Mouse (Mus musculus) ovary, postnatal 14 days (tissue): ENCODE data around the gene Dusp22.

Experiments
- DNase-seq: peaks from one replicate; pipeline ENCODE4 v3.0.0; 2022; ENCODE audit warnings: low spot score

Dusp22 gene

DNA sequence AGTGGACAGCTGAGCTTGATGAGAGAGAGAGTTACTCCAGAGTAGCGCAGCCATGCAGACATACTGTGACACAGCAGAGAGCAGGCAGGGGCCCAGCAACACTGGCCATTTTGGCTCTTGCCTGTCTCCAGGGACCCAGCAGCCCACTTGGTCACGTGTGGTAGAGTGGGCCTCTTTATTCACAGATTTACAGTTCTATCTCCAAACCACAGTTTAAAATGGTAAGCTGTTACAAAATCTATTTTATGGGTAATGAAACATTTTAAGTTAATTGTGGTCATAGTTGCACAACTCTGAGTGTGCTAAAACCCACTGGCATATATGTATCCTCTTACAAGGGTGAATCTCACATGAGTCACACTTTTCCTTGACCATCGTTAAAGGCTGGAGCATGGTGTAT is 9.5 kb downstream of the Dusp22 start:
- no peak for DNase-seq

DNA sequence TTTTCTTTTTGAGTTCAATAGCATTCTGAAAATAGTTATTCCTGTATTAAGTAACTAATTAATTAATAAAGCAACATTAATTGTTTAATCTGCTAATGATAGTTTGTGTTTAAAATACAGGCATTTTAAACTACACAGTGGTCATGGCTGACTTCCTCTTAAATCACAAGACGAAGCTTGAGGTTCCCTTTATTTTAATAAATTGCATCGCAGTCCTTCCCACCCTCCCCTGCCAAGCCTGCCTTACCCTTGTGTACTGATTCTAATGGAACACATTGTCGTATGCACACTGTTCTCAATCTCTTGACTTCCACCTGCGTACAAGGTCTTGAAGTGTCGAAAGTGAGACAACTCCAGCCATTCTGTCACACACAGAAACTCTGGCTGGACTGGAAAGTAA is 14.1 kb downstream of the Dusp22 start:
- DNase-seq: no peak

DNA sequence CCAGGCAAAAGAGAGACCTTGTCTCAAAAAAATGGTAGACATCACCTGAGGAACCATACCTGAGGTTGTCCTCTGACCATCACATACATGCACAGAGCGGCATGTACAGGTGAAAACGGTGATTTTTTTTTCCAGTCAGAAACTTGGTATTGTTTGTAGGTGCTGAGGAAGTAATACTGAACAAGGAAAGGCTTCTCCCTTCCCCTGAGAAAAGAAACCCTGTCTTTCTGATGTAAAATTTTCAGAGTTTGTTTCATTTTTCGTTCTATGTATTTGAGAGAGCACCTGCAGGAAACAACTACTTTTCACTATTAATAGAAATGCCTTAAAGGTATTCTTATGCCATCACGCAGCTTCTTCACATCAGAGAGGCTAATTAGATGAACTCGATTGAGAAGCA is 19.0 kb downstream of the Dusp22 start:
- DNase-seq: no peak

DNA sequence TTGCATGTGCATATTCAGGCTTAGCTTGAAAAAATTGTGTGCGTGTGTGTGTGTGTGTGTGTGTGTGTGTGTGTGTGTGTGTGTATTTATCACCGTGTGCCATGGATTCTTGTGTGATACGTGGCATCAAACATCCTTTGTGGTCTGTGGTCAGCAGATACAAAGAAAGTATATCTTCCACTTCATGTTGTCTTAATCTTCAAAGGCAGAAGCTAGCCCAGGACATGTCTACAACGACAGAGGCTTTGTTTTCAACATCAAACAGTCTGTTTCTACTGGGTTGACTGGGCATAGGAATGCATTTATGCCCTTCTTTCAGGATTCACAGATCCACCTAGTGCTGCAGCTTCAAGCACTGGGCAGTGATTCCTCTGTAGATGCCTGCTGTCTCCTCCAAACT is 22.1 kb downstream of the Dusp22 start:
- DNase-seq: no peak

DNA sequence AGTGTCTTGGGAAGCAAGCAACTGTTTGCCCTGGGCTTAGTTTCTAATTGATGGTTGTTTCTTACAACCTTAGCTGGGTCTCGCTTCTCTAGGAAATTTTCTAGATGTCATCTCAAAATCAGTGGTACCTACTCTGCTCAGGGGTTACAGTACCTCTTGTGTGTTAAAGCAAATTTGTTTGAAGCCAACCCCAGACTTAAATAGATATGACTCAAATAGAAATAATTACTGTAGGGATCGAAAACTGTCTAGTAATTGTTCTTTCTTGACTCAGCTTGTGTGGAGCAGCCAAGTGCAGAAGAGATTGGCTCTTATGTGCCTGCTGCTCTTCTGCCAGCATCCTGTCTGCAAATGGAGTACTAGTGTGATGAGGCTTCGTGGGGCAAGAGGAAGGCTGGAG is 22.5 kb downstream of the Dusp22 start:
- no peak for DNase-seq

DNA sequence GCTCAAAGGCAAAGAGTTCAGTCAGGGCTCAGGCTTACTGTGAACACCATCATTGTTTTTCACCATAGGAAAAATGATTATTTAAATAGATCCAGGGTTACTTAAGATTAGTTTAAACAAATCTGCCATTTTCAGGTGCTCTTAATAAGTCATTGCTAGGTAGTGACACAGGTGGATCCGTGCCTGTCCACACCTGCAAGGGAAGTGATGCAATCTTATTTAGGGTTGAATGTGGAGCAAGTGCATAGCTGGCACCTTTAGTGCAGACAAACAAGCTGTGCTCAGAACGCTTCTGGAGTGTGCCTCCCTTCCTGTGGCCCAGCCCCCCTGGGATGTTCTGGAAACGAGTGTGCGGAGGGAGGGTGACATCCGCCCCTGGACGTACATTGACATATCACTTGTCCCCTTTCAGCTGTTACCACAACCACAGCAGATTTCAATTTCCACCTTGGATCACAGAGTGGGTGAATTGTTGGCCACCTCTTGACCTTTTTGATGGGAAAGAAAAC is 24.9 kb downstream of the Dusp22 start:
- no peak for DNase-seq

DNA sequence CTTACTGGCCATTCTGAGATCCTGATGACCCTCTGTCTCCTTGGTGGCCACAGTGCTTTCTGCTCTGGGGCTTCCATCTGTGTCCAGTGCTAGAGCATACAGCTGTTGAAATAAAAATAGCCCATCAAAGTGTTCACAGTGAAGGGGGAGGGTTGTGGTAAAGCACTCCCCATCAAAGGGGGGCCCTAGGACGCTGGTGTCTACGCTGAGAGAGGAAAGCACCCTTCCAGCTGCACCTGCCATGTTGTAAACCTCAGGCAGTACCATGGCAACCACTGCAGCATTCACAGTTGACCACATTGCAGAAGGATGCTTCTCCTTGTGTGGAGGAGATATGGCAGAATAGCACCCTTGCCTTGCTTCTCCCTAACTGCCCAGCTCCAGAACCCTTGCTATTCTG is 26.2 kb downstream of the Dusp22 start:
- DNase-seq: no peak

DNA sequence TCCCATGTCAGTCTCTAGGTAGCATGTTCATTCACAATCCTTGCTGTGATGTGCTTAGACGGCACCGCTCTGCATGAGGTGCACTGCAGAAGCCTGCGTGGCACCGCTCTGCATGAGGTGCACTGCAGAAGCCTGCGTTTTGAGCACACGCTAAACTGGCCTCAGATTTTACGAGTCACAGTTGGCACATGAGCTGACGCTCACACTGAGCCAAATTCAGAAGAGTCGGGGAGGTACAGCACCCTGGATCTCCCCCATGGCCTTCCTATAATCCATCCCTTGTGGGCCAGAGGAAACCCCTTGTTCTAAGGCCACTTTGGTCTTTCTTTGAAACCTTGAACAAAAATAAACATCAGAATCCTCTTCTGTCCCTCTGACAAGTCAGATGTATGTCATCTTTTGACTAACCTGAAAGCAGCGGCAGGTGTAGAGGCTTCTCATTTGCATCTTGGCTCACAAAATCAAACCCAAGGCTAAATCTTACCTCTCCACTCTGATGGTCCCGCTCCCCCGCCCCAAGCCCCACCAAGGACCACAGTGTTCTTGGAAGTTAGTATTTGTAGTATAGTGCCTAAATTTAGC is 28.3 kb downstream of the Dusp22 start:
- no peak for DNase-seq

DNA sequence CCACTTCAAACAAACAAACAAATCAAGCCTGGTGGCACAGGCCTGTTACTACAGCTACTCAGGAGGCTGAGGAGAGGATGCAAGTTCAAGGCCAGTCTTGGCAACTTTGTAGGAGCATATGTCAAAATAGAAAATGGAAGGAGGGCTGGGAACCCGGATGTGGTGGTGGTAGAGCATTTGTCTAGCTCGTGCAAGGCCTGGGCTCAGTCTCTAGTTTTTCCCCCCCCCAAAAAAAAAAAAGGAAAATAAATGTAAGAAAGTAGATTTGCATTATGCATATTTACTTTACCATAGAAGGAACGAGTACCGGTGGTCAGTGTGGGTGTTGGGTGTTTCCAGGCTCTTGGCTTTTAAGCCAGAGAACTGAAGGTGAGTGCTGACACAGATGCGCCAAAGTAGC is 29.7 kb downstream of the Dusp22 start:
- no peak for DNase-seq

DNA sequence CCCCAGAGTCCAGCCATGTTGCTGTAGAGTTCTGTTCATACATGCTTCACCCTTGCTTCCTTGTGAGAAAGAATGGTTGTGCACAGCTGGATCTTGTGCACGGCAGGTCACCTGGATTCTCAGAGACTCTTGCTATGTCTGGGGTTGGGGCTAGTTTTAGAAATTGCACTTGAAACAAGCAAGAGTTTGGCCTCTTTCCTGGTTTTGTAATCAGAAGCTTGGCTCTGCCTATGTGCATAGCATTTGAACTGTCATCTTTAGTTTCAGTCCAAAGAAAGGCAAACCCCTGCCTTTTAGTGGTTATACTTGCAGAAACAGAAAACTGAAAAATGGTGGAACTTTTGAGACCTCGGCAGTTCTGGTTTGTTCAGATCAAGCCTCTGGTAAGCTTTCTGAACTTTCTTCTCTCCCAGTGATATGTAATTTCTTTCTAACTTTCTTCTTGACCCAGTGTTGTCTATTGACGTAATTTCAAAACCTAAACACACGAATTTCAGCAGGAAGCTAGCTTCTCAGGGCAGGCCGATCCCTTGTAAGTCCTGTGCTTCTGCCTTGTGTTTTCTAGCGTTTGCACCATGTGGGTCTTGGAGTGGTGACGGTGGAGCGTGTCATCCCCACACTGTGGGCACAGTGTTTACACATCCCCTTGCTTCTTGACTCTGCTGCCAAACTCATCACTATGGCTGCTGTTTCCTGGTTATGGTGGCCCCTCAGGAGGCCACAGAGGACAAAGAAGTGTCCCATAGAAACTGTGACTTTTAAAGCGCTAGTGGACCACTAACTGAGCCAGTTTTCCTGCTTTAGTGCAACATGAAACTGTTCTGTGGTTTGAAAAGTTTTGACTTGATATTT is 31.9 kb downstream of the Dusp22 start:
- DNase-seq: no peak

DNA sequence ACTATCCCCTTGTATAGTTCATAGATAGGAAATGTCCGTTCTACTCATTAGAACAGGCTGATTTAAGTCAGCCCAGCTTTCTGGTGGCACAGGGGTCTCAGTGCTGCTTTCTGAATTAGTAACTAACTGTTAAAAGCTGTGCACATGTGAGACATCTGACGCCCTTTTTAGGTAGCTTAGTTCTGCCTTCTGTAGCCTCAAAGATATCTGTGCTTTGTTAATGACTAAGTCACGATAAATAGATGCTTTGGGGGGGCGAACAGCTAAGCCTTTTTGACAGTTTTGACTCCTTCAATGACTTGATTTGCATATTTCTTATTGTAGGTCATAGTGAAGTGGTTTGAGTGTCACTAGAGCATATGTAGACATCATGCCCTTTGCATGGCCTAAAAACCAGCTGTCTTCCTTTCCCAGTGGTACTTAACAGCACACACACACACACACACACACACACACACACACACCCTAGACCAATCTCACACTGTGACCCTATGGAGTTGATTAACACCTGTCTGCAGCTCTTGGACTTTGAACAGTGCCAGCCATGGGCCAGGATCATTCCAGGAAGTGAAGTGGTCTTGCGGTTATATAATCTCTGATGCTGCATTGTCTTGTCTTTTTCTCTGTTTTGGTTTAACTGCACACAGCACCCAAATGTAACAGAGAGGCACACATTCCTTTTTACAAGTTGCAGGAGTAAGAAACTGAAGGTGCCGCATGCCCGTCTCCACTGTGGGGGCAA is 33.0 kb downstream of the Dusp22 start:
- DNase-seq: no peak

DNA sequence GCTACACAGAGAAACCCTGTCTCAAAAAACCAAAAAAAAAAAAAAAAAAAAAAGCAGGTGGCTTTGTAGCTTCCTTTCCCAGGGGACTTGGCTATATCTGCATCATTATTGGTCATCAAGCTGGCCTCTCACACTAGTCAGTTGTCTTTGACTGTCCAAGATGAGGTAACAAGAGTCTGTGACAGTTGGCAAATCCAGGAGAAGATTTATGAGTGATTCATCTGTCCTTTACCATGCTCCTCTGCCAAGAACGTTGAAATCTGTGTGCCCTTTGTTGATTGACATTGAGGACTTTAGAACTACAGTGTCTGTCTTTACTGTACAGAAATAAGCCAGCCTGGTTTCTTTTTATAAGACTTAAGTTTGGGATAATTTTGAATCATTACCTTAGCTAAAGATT is 35.4 kb downstream of the Dusp22 start:
- DNase-seq: no peak

DNA sequence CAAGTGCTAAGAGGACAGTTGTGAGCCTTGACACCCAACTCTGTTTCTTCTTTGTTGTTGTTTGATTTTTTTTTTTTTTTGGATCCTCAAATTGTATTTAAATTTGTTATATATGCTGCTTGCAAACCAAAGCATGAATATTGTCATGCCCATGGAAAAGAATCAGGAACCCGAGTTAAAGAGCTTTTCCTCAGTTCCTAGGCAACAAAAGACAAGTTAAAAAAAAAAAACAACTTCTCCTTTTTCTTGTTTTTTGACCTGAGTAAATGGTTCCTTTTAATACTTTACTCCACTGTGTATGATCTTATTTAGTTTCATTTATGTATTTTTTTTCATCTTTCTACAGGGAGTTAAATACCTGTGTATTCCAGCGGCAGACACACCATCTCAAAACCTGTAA is 36.1 kb downstream of the Dusp22 start:
- DNase-seq: no peak

DNA sequence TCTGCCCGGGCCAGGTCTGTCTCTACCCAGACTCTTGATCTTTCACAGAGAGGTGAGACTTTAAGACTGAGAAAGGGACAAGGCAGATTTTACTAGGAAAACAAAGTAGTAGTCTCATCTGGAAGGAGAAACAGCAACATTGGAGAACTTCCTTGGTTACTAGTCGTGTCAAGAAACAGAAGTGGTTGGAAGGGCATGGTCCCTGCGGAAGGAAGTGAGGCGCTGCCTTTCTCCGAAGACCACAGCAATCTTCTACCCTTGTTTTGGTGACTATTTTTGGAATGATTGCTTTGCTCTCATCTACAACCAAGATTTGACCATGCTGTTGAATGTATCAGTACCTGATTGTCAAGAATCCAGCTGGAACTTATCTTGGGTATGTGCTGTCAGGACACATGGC is 38.1 kb downstream of the Dusp22 start:
- no peak for DNase-seq

DNA sequence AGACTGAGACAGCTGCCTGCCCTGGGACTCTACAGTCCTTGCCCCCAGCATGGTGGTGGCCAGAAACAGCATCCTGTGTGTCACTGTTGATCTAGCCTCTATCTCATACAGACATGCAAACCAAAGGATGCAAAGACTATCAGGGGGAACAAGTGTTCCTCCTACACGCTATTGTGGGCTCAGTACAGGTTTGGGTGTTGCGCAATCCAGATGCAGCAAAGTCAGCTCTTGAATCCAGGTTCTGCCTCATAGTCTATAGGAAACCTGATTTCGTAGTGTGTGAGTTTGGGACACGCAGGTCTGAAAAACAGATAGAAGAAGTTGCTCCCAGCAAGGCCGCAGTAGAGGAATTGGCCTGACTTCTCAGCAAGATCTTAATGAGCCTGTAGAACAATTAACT is 42.9 kb downstream of the Dusp22 start:
- no peak for DNase-seq

DNA sequence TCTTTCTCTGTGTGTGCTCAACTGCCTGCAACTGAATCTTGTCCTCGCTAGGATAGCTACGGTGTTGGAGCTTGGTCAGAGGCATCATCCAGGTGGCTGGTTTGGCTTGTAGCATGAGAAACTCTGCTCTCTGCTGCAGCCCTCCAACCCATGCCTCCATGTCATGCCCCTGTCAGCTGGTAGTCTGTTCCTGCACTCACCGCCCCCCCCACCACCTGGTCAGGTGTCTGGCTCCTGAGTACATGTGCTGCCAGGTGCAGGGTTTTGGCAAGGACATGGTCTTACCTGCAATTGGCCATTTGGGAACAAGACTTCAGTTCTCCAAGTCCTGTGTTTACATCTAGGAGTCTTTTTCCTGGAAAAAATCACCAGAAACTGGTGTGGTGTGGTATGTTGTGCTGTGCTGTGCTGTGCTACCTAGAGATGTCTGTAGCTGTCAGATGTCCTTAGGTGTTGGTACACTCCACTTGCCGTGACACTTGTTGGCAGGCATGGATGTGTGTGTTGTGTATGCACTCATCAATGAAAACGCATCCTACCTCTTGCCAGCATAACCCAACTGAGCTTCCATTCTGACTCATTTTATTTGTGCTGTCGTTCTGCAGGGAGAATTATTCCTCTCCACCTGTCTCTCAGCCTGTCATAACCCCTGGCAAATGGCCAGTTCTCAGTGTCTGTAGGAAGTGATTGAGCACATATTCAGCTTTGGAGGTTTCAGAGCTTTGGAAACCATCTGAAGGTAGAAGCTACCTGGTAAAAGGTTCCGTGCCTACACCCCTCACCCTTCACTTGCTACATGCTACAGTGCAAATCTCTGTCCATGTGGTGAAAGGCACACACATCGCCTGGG is 44.7 kb downstream of the Dusp22 start:
- no peak for DNase-seq

DNA sequence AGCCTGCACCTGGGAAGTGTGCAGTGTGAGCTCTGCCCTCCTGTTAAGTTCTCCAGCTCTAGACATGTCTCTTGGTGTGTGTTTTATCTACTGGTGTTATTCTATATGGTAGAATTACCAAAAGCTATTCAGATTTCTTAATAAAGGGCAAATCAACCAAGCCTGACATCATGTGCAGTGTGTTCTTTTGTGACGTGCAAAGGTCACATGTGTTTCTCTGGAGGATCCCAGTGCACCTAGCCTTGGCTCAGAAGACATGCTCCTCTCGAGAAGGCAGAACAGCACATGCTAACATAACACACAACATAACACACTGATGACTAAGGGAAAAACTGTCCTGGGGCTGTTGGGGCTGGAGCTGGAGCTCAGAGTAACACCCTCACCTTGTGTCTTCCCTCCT is 51.3 kb downstream of the Dusp22 start:
- no peak for DNase-seq

DNA sequence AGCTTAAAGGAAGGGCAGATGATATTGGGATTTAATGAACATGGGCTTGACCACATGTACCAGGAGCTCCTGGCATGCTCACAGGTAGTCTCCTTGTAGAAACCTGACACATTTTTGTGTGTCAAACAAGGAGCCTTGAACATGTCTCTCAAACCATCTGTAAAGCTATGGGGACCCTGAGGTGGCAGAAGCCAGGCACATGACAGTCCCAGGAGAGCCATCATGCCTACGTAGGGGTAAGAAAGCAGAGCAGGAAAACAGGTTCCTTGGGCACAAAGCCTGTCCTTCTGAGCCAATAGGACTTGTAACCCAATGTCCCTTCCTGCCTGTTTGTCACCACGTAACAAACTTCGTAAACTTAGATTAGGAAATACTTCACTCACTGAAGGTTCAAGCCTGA is 51.9 kb downstream of the Dusp22 start:
- no peak for DNase-seq

DNA sequence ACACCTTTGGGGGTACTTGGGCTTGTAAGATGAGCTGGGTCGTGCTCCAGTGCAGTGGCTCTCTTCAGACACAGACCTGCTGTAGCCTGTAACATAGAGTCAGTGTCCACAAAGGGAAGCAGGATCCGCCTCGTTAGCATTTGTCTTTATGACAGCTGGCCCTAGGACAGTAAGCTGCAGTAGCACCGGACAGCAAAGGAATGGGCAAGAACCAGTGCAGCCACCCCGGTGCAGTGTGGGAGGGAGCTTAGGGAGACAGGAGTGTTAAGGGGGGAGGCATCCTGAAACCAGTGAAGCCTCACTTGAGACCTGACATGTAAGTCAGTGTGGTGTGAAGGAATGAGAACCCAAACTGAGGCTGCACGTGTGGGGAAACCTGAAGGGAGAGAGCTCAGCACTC is 52.5 kb downstream of the Dusp22 start:
- DNase-seq: no peak

DNA sequence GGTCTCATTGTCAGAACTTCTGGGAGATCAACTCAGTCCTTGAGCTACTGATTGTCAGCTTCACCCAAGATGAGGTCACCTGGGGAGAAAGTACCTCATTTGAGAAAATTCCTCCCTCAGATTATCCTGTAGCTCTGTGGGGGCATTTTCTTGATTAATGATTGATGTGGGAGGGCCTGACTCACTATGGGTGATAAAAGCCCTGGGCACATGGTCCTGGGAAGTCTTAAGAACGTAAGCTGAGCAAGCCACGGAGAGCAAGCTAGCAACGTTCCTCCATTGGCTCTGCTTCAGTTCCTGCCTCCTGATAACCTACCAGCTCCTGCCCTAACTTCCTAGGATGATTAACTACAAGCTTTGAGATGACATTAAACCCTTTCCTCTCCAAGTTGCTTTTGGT is 53.8 kb downstream of the Dusp22 start:
- no peak for DNase-seq

DNA sequence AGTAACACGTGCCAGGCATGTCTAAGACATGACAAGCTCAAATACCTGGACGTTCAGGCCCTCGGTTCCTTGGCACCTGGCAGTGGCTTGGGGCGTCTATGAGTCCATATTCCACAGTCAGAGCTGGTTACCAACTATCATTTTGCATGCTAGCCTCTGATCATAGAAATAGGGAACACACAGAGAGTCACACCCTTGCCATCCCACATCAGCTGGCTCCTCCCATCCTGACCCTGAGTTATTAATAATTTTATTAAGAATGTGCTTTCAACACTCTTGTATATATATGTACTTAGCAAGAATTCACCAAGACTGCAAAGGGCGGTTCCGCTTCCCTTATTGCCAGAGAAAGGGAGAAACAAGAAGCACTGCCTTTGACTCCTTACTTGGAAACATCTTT is 54.8 kb downstream of the Dusp22 start:
- DNase-seq: no peak

DNA sequence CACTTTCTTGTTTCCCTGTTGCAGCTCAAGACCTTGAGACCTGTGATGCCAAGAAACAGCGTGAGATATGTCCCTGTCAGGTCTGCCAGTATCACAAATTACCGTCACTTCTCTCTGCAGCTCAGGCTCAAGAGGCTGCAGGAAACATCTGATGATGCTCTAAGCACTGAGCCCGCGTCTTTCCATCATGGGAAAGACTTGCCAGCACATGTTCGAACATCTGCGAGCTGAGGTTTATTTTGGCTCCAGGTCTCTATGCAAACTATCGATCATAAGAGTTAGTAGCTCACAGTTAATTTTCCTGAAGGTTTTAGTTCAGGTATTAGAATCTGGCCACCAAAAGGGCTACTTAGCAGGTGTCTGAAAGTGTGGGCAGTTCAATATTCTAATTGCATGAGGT is 55.3 kb downstream of the Dusp22 start:
- DNase-seq: no peak
